Mouse (Mus musculus) layer of hippocampus, adult 6 months (tissue): Measurements from ENCODE around the gene 4833427G06Rik. TPM values are rescaled to one million over a fixed set of nuclear protein-coding genes. Genes with fewer than 3 reads are reported as not detected.

Experiments
- long read RNA-seq, 2 experiments: library from polyadenylated mRNA; unstranded; transcript quantifications; one replicate each; pipeline ENCODE4 v2.0.0; 2019 to 2020
- microRNA-seq: library from miRNA; unstranded; fragments of <30 nt; microRNA quantifications from one replicate; pipeline ENCODE4 v1.2.0, GENCODE M21; 2020
- polyA plus RNA-seq: library from polyadenylated mRNA; unstranded; fragments of <200 nt; fragmentation: Nextera tagmentation; gene quantifications from 2 replicates; pipeline ENCODE4 v1.2.3, GENCODE M21; 2021

Gene 4833427G06Rik
- polyA plus RNA-seq = 0.58 and 1.9 TPM in 2 replicates
- long read RNA-seq, experiment 1, partial matches to known transcripts = 0 of 1 reads
- long read RNA-seq, experiment 1, other reads (novel, unspliced or antisense) = 1 of 1 reads
- long read RNA-seq, experiment 2 = 0 reads

DNA sequence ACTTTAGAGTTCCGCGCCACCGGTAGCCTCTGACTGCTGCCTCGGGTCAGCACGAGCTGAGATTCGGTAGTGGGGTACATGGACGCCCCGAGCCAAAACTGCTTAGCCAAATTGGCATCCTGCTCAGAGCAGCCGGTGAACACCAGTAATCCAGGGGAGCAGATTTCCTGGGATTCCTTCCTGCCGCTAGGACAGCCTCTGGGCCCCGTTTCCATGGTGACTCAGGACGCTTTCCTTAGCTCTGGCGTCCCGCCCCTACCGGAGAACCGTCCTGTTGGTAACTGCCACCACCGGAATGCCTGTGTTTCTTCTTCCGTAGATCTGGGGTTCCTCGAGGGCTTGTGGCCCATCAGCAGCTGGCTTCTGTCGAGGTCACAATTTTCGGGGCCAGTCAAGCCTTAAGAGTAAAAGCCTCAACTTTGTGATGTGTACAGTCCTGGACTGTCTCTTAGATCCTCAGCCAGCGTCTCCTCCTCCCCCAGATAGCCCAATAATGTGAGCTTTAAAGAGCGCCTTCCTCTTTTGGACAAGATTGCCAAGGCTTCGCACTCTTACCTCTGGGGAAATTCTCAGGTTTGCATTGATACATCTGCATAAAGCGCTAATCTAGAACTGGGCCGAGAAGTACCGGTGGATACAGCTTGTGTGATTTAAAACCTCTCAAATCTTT is at the start of gene 4833427G06Rik:
4833427G06Rik (minus strand) TSS at position 323 of the 670 bp plus-strand sequence.

DNA sequence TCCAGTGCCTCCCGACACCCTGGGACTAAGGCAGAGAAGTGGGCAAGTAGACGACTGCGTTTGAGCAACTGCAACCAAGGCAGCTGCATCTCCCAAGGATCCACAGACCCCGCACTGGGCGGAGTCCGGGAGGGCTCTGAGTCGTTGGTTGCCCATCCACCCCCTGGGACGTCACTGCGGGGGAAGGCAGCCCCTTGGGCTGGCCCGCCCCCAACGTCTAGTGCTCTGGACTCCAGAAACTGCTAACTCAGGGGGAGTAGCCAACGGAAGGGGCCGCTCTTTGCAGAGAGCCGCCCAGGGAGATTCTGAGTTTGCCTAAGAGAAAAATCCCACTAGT is 24.9 kb downstream of the 4833427G06Rik start, which contains the start of gene Layn:
Layn (minus strand) TSS at position 116 of the 337 bp plus-strand sequence.

DNA sequence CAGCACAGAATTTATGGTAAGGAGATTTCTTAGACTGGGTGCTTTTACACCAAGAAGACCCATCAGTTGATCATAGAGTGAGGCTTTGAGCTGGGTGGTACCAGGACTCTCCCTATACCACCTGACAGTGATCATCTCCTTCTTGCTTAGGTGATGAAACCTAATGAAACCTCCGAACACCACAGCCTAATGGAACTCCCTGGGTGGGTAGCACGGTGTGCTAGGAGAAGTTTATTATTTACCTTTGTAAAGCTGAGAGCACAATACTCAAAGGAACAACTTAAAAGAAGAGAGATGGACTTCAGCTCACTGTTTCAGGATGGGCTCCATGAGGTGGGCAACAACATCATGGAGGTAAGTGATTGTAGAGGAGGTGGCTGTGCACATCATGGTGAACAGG is 41.3 kb downstream of the 4833427G06Rik start, which contains the start of gene Btg4:
Btg4 (plus strand) TSS at position 301 of the 400 bp plus-strand sequence.

Small RNAs within 50 kb of the gene (microRNA-seq; reads per million reads assigned to microRNA genes)
- gene Mir34b = 45.5 reads per million, percentile 50 among the genes with 10 or more reads in this experiment
- 320 reads per million, percentile 69 among the genes with 10 or more reads in this experiment for gene Mir34c

Other genes with a start within 250 kb of the 4833427G06Rik start
- 9.7 and 12.2 TPM in 2 replicates for gene Sik2, start 93.0 kb downstream of the 4833427G06Rik start, polyA plus RNA-seq
- not detected in 2 replicates for gene Btg4, start 41.2 kb downstream of the 4833427G06Rik start, polyA plus RNA-seq
- 5.5 and 7.2 TPM in 2 replicates for gene Layn, start 25.0 kb downstream of the 4833427G06Rik start, polyA plus RNA-seq
- gene Gm32742, start 63.4 kb upstream of the 4833427G06Rik start, polyA plus RNA-seq = not detected in 2 replicates
- gene Pou2af1, start 111.6 kb upstream of the 4833427G06Rik start, polyA plus RNA-seq = not detected in 2 replicates
- gene Colca2, start 176.5 kb upstream of the 4833427G06Rik start, polyA plus RNA-seq = 0.72 and 1.1 TPM in 2 replicates
- not detected in 2 replicates for gene 1810046K07Rik, start 226.8 kb upstream of the 4833427G06Rik start, polyA plus RNA-seq